In genomic region chr8:125638411-125639058, GRCm38 (mm10) we compare ENCODE assay signal across 13 mouse cellular contexts. TPM values are rescaled to one million over a fixed set of nuclear protein-coding genes. Genes with fewer than 3 reads are reported as not detected.
DNase-seq lines count a peak whose midpoint lies in the region; ATAC-seq lines count a peak whose summit lies in the region.
"Had no signal": no experiment of that assay in that cellular context is flagged by ENCODE, and none has a peak within 500 bp of the region (broad histone marks: within the 10 kb centered on the region; RNA-seq: fewer than 3 reads in every experiment).

No protein-coding gene starts in this region.

- H3K4me1 ChIP-seq in heart, embryonic 12.5 days (replicated peaks), result peaks cover 14% of the 10 kb centered on the region
- H3K4me1 ChIP-seq in midbrain, embryonic 11.5 days (ENCODE audit: control insufficient read depth, insufficient read depth, low read length), result no peaks in the 10 kb centered on the region
- no peaks in the 10 kb centered on the region for H3K4me1 ChIP-seq in midbrain, embryonic 10.5 days
- H3K4me1 ChIP-seq in midbrain, embryonic 14.5 days (ENCODE audit: control insufficient read depth, insufficient read depth, low read length), result 0 out of 2 replicates have a peak, but pooled peaks cover 4% of the 10 kb centered on the region
- H3K4me1 ChIP-seq: forebrain, embryonic 12.5 days; liver, embryonic 12.5 days had no signal

- no peak overlapping the region for H3K4me3 ChIP-seq in heart, embryonic 12.5 days
- no peak overlapping the region for H3K4me3 ChIP-seq in midbrain, embryonic 11.5 days (ENCODE audit: low read depth, low read length)
- H3K4me3 ChIP-seq in midbrain, embryonic 10.5 days, result no peak overlapping the region
- no peak overlapping the region for H3K4me3 ChIP-seq in midbrain, embryonic 14.5 days (replicated peaks; ENCODE audit: low read depth, low read length)
- H3K4me3 ChIP-seq: forebrain, embryonic 12.5 days; liver, embryonic 12.5 days; midbrain, embryonic 12.5 days had no signal

- no peak overlapping the region for H3K27ac ChIP-seq in heart, embryonic 12.5 days (ENCODE audit: poor library complexity, severe bottlenecking)
- no peak overlapping the region for H3K27ac ChIP-seq in midbrain, embryonic 11.5 days (ENCODE audit: low read depth, low read length)
- no peak overlapping the region for H3K27ac ChIP-seq in midbrain, embryonic 10.5 days (replicated peaks)
- no peak overlapping the region for H3K27ac ChIP-seq in midbrain, embryonic 14.5 days (replicated peaks; ENCODE audit: low read depth, low read length)
- H3K27ac ChIP-seq: forebrain, embryonic 12.5 days; liver, embryonic 12.5 days; midbrain, embryonic 12.5 days had no signal

- H3K36me3 ChIP-seq in heart, embryonic 12.5 days, result no peaks in the 10 kb centered on the region
- H3K36me3 ChIP-seq in midbrain, embryonic 11.5 days (ENCODE audit: control insufficient read depth, insufficient read depth, low read length), result no peaks in the 10 kb centered on the region
- H3K36me3 ChIP-seq in midbrain, embryonic 10.5 days, result no peaks in the 10 kb centered on the region
- no peaks in the 10 kb centered on the region for H3K36me3 ChIP-seq in midbrain, embryonic 14.5 days (ENCODE audit: control insufficient read depth, insufficient read depth, low read length)
- H3K36me3 ChIP-seq: forebrain, embryonic 12.5 days; liver, embryonic 12.5 days; midbrain, embryonic 12.5 days had no signal

- H3K9me3 ChIP-seq in heart, embryonic 12.5 days (replicated peaks), result peaks cover 9% of the 10 kb centered on the region
- H3K9me3 ChIP-seq in midbrain, embryonic 11.5 days (ENCODE audit: control insufficient read depth, low read length), result no peaks in the 10 kb centered on the region
- H3K9me3 ChIP-seq in midbrain, embryonic 10.5 days (replicated peaks), result peaks cover 10% of the 10 kb centered on the region
- no peaks in the 10 kb centered on the region for H3K9me3 ChIP-seq in midbrain, embryonic 14.5 days (ENCODE audit: control insufficient read depth, low read length)
- H3K9me3 ChIP-seq: liver, embryonic 12.5 days; midbrain, embryonic 12.5 days had no signal

- H3K27me3 ChIP-seq in heart, embryonic 12.5 days (replicated peaks), result no peaks in the 10 kb centered on the region
- no peaks in the 10 kb centered on the region for H3K27me3 ChIP-seq in midbrain, embryonic 11.5 days (ENCODE audit: control insufficient read depth, insufficient read depth, low read length)
- H3K27me3 ChIP-seq in midbrain, embryonic 10.5 days (ENCODE audit: low read depth, poor library complexity, severe bottlenecking), result no peaks in the 10 kb centered on the region
- no peaks in the 10 kb centered on the region for H3K27me3 ChIP-seq in midbrain, embryonic 14.5 days (ENCODE audit: control insufficient read depth, insufficient read depth, low read length)
- H3K27me3 ChIP-seq: forebrain, embryonic 12.5 days; liver, embryonic 12.5 days; midbrain, embryonic 12.5 days had no signal

- no peak overlapping the region for H3K4me2 ChIP-seq in heart, embryonic 12.5 days
- H3K4me2 ChIP-seq in midbrain, embryonic 11.5 days, result no peak overlapping the region
- H3K4me2 ChIP-seq in midbrain, embryonic 14.5 days (ENCODE audit: low read length), result no peak overlapping the region
- H3K4me2 ChIP-seq: forebrain, embryonic 12.5 days; liver, embryonic 12.5 days; midbrain, embryonic 12.5 days had no signal

- no peak for ATAC-seq in heart, embryonic 12.5 days (ENCODE audit: insufficient number of reproducible peaks, low FRiP score)
- ATAC-seq in midbrain, embryonic 11.5 days (ENCODE audit: low FRiP score), result no peak
- ATAC-seq in midbrain, embryonic 14.5 days (ENCODE audit: low FRiP score, low TSS enrichment), result no peak
- ATAC-seq in megakaryocyte progenitor cell, adult 5-6 weeks (replicated peaks; ENCODE audit: poor library complexity), result no peak
- ATAC-seq: liver, embryonic 12.5 days had no signal

- no peak overlapping the region for H3K9ac ChIP-seq in heart, embryonic 12.5 days
- no peak overlapping the region for H3K9ac ChIP-seq in midbrain, embryonic 11.5 days (ENCODE audit: low read length)
- no peak overlapping the region for H3K9ac ChIP-seq in midbrain, embryonic 14.5 days (replicated peaks; ENCODE audit: low read length)
- H3K9ac ChIP-seq: forebrain, embryonic 12.5 days; liver, embryonic 12.5 days; midbrain, embryonic 12.5 days had no signal

- 57% methylated on average over 6 of the region's 6 CpGs for WGBS in heart, embryonic 12.5 days
- WGBS in midbrain, embryonic 11.5 days, result 86% methylated on average over 6 of the region's 6 CpGs
- 85% methylated on average over 6 of the region's 6 CpGs for WGBS in midbrain, embryonic 10.5 days
- 86% methylated on average over 6 of the region's 6 CpGs for WGBS in midbrain, embryonic 14.5 days

- DNase-seq in heart, adult 9 months (ENCODE audit: low spot score in 2 of 2), result peak; percentile 29 to 31
- peak; percentile 44 for DNase-seq in midbrain, embryonic 11.5 days (ENCODE audit: low spot score, missing footprints)
- DNase-seq in midbrain, embryonic 10.5 days (ENCODE audit: low spot score), result no peak
- DNase-seq in kidney, postnatal 4 days, result peak; percentile 46 to 56
- no peak for DNase-seq in spleen, postnatal 14 days (ENCODE audit: low spot score in 2 of 2)
- no peak for DNase-seq in midbrain, embryonic 14.5 days
- DNase-seq: B cell, adult 2 months; cerebellum, adult 11 months had no signal

RNA-seq across cellular contexts. Expression of gene Map10, which starts 31.1 kb away (rescaled TPM):
- 7.9 and 8.2 TPM in 2 replicates for polyA plus RNA-seq in heart, embryonic 12.5 days (2016; fragmentation: Nextera tagmentation; extraction: Ambion mirVana)
- polyA plus RNA-seq in midbrain, embryonic 11.5 days (2014; fragmentation: Nextera tagmentation; extraction: Ambion mirVana), result 8.5 and 10.4 TPM in 2 replicates
- polyA plus RNA-seq in midbrain, embryonic 10.5 days (2016; fragmentation: Nextera tagmentation; extraction: Ambion mirVana), result 7.8 and 8.0 TPM in 2 replicates
- polyA plus RNA-seq in midbrain, embryonic 14.5 days (2014; fragmentation: Nextera tagmentation; extraction: Ambion mirVana), result 5.8 and 10.8 TPM in 2 replicates
- total RNA-seq in megakaryocyte progenitor cell, adult 5-6 weeks (2015), result 1.2 and 1.3 TPM in 2 replicates
- total RNA-seq in megakaryocyte progenitor cell, adult 5-6 weeks (2017), result 1.1 and 1.3 TPM in 2 replicates

Comparison
In these comparisons a context has a peak if more than half of its experiments do, and no peak if none do; other contexts are left out.
1. DNase-seq: peak in heart, adult 9 months (2 of 2), midbrain, embryonic 11.5 days (single experiment) and kidney, postnatal 4 days (2 of 2); none in midbrain, embryonic 10.5 days (single experiment), spleen, postnatal 14 days (0 of 2) and midbrain, embryonic 14.5 days (single experiment).